Mouse (Mus musculus): ENCODE data around the gene Gm3187. TPM values are rescaled to one million over a fixed set of nuclear protein-coding genes. Genes with fewer than 3 reads are reported as not detected.
"Not testable (repeated sequence)": the region's sequence is repeated elsewhere in the genome, so short reads cannot be mapped to it uniquely, and the experiment has no call there.

Gm3187 gene
- polyA plus RNA-seq (2012; ENCODE audit: insufficient read depth, insufficient read length, missing spikeins), result not detected in 2 replicates

DNA sequence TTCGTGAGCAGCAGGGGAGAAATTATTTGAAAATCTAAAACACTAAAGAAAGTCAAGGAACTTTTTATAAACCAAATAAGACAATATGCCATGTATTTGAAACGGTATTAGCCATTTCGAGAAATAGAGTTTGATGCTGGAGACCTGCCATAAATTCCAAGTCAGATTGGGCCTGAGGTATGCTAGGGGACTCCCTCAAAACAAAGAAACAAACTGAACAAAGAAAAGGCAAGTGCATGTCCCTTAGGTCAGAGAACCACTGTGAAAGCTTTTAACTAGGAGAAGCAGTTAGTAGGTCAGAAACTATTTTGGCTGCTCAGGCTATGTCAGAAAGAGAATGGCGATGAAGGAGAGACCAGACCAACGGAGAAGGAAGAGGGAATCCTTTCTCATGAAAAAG lies at the start of gene Gm3187:
Gene Gm3187, plus strand, starts transcription at position 301 of the 400 bp plus-strand sequence.
- not testable (repeated sequence) for H3K4me1 ChIP-seq (ENCODE audit: control insufficient read depth, insufficient read depth, insufficient read length, low read length); H3K27ac ChIP-seq (replicated peaks; ENCODE audit: low read depth, low read length); H3K4me3 ChIP-seq (ENCODE audit: insufficient read depth, low read depth, low read length)

DNA sequence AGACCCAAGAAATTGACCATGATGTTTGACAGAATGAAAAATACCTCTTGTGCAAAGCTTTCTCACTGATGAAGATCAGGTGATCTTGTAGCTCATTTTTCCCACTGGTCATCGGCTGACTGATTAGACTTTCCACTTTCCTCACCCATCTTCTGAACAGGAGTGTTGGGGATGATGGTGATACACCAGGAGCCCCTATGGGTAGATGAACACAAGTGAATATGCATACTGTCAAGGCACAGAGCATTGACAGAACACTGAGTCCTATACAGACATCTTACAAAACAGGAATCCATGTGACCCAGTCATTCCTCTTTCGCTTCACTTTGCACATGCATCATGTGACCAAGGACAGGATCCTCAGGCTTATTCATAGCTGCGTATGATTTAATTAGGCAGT lies 28.6 kb upstream of the Gm3187 start, which contains the start of gene Gm3194:
Gene Gm3194, minus strand, starts transcription at position 101 of the 400 bp plus-strand sequence.
- not testable (repeated sequence) for H3K4me1 ChIP-seq (ENCODE audit: control insufficient read depth, insufficient read depth, insufficient read length, low read length); H3K4me3 ChIP-seq (ENCODE audit: insufficient read depth, low read depth, low read length); H3K27ac ChIP-seq (replicated peaks; ENCODE audit: low read depth, low read length)

DNA sequence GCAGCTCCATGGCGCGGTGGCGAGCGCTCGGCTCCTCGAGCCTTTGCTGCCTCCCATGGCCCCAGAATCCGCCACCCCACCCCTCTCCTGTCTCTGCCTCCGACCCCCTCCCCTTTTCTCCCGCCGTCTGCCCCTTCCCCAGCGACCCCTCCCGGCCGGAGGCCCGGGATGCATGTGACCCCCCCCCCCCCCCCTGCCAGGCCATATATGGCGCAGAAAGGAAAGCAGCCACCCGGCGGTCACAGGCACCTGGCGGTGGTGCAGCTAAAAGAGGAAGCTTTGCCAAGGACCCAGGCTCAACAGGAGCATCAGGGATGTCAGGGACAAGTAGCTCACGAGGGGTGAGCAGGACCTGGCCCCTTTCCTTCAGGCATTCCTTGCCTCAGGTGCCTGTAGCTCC lies 23.5 kb upstream of the Gm3187 start:
- H3K4me1 ChIP-seq (ENCODE audit: control insufficient read depth, insufficient read depth, insufficient read length, low read length); H3K4me3 ChIP-seq (ENCODE audit: insufficient read depth, low read depth, low read length); H3K27ac ChIP-seq (replicated peaks; ENCODE audit: low read depth, low read length): not testable (repeated sequence)

DNA sequence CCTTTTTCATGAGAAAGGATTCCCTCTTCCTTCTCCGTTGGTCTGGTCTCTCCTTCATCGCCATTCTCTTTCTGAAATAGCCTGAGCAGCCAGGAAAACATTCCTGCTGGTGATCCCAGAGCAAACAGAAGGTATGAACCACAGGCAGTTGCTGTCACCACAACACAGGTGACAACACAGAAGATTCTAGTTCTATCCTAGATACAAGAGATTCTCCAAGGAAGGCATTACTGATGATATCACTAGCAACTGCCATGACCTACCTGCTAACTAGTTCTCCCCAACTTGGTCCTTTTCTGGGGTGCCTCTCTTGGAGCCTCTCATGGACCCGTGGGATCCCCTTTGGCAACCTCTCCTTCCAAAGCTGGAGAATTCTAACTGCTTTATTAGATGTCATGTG lies 6.3 kb upstream of the Gm3187 start, which contains the start of gene Gm8246:
Gene Gm8246, minus strand, starts transcription at position 101 of the 400 bp plus-strand sequence.
- not testable (repeated sequence) for H3K4me1 ChIP-seq (ENCODE audit: control insufficient read depth, insufficient read depth, insufficient read length, low read length); H3K27ac ChIP-seq (replicated peaks; ENCODE audit: low read depth, low read length); H3K4me3 ChIP-seq (ENCODE audit: insufficient read depth, low read depth, low read length)

DNA sequence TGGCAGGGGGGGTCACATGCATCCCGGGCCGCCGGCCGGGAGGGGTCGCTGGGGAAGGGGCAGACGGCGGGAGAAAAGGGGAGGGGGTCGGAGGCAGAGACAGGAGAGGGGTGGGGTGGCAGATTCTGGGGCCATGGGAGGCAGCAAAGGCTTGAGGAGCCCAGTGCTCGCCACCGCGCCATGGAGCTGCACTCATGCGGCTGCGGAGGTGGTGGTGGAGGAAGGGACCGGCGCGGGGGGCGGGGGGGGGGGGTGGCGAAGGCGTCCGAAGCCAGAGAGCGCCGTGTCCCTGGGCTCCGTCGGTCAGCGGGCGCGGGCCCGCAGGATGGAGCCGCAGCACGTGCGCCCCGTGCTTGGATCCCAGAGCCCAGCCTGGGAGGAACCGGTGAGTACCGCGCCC lies 17.4 kb downstream of the Gm3187 start, which contains the start of gene Gm3488:
Gene Gm3488, plus strand, starts transcription at position 301 of the 400 bp plus-strand sequence.
- H3K4me3 ChIP-seq (ENCODE audit: insufficient read depth, low read depth, low read length); H3K27ac ChIP-seq (replicated peaks; ENCODE audit: low read depth, low read length); H3K4me1 ChIP-seq (ENCODE audit: control insufficient read depth, insufficient read depth, insufficient read length, low read length): not testable (repeated sequence)

DNA sequence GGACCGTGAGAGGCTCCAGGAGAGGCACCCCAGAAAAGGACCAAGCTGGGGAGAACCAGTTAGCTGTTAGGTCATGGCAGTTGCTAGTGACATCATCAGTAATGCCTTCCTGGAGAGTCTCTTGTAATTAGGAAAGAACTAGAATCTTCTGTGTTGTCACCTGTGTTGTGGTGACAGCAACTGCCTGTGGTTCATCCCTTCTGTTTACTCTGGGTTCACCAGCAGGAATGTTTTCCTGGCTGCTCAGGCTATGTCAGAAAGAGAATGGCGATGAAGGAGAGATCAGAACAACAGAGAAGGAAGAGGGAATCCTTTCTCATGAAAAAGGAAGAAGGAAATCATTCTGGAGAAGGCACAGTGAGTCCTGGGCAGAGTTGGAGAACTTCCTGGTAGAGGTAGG lies 54.2 kb downstream of the Gm3187 start, which contains the start of gene Gm3532:
Gene Gm3532, plus strand, starts transcription at position 301 of the 400 bp plus-strand sequence.
- not testable (repeated sequence) for H3K4me1 ChIP-seq (ENCODE audit: control insufficient read depth, insufficient read depth, insufficient read length, low read length); H3K4me3 ChIP-seq (ENCODE audit: insufficient read depth, low read depth, low read length); H3K27ac ChIP-seq (replicated peaks; ENCODE audit: low read depth, low read length)

Other genes starting within 250 kb of the Gm3187 start
- gene Gm3526, start 223.6 kb upstream of the Gm3187 start, polyA plus RNA-seq (2012; ENCODE audit: insufficient read depth, insufficient read length, missing spikeins), result not detected in 2 replicates
- gene Gm3542, start 149.3 kb upstream of the Gm3187 start, polyA plus RNA-seq (2012; ENCODE audit: insufficient read depth, insufficient read length, missing spikeins), result not detected in 2 replicates
- not detected in 2 replicates for gene Gm3500, start 95.2 kb upstream of the Gm3187 start, polyA plus RNA-seq (2012; ENCODE audit: insufficient read depth, insufficient read length, missing spikeins)
- not detected in 2 replicates for gene Gm3194, start 28.7 kb upstream of the Gm3187 start, polyA plus RNA-seq (2012; ENCODE audit: insufficient read depth, insufficient read length, missing spikeins)
- gene Gm8246, start 6.4 kb upstream of the Gm3187 start, polyA plus RNA-seq (2012; ENCODE audit: insufficient read depth, insufficient read length, missing spikeins), result not detected in 2 replicates
- gene Gm3488, start 17.5 kb downstream of the Gm3187 start, polyA plus RNA-seq (2012; ENCODE audit: insufficient read depth, insufficient read length, missing spikeins), result not detected in 2 replicates
- gene Gm3532, start 54.3 kb downstream of the Gm3187 start, polyA plus RNA-seq (2012; ENCODE audit: insufficient read depth, insufficient read length, missing spikeins), result not detected in 2 replicates
- gene Gm8265, start 148.8 kb downstream of the Gm3187 start, polyA plus RNA-seq (2012; ENCODE audit: insufficient read depth, insufficient read length, missing spikeins), result not detected in 2 replicates
- gene Gm9603, start 203.2 kb downstream of the Gm3187 start, polyA plus RNA-seq (2012; ENCODE audit: insufficient read depth, insufficient read length, missing spikeins), result not detected in 2 replicates